Mouse (Mus musculus): ENCODE measurements around the gene Hspa13. TPM values are rescaled to one million over a fixed set of nuclear protein-coding genes. Genes with fewer than 3 reads are reported as not detected.

Gene Hspa13
- total RNA-seq (2015; ENCODE audit: low replicate concordance) (7.2 and 10.5 TPM in 2 replicates), total RNA-seq (2017; ENCODE audit: low replicate concordance) (9.0 and 10.9 TPM in 2 replicates)

DNA sequence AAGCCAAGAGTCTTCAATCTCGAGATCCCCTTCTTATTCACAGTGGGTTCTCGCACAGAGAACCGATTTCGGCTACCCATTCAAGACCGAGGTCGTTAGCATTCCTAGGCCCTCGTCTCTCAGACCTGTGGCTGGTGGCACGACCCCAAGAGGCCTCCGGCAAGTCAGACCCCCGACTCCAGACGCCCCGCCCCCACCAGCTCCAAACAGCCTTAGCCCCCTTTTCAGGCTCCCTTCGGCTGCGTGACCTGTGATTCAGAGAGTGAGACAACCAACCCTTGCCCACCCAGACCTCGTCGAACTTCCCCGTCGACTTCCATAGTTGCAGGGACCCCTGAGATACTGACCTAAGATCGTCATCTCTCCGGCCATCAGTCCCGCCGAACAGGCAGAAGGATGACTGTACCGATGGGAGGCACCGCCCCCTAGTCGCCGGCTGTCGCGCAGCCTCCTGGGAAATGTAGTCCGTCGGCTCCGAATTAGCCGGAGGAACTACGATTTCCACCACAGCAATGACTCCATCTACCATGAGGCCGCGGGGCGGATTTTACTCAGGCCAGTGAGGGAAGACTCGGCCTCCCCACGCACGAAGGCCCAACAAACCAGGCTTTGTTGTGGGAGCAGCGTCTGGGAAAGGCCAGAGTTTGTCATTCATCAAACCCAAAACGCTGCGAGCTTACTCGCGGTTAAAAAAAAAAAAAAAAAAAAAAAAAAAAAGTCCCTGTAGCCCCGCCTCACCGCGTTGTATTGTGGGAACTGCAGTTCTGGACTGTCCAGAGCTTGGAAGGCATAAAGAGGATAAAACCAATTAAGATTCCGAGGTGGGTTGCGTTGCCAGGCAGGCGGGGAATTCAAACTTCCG, at the start of gene Hspa13:
TSS of gene Hspa13 (minus strand) at position 717 of the 862 bp plus-strand sequence.
- peak; percentile 97 for ATAC-seq (replicated peaks; ENCODE audit: low FRiP score, poor library complexity, severe bottlenecking)

- no peak; the same call in 1 of the 2 replicates for ATAC-seq (replicated peaks; ENCODE audit: low FRiP score, poor library complexity, severe bottlenecking)
Measured at GRCm38 (mm10) chr16:75779271-75779670, 12.4 kb upstream of the Hspa13 start.

DNA sequence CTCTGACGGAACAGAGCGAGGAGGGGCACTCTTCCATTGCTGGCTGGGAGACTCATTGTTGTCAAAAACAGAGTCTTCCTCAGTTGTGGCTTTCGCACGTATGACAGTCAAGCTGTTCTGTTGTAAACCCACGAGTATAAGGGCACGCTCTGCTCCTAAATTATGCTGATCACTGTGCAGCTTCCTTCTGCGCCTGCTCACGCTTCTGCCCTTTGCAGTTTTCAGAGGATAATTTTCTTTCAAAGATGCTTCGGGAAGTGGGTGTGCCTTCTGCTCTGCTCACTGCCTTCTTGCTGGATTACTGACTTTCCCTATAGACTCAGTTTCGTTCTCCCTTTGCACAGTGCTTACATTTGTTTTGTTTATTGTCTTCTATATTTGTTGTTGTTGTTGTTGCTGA, 6.3 kb upstream of the Hspa13 start:
- no peak for ATAC-seq (replicated peaks; ENCODE audit: low FRiP score, poor library complexity, severe bottlenecking)

DNA sequence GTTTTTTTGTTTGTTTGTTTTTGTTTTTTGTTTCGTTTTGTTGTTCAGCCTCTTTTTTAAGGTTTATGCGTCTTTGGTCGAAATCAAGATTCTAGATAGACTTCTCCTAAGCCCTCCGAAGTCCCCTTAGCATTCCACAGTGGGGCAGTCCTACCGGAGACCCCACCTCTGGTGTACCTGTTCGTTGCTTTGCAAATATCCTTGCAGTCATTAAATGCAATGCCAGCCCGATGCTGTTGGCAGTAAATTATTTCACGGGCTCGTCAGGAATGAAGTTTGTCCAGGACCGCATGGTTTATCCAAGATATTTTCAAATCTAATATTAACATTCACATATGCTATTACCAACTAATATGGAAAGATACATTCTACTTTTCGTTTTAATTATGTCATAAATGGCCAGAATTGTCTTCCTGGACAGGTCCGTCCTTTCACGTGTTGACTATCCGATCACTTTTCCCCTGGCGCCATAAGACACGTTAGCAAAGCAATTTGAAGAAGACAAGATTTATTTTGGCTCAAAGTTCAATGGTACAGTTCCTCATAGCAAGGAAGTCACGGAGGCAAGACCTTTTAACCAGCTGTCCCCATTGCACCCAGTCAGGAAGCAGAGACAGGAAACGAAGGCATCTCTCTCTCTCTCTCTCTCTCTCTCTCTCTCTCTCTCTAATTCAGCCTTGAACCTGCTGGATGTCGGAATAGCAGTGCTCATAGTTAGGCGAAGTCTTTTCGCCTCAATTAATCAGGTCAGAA, 522 bp upstream of the Hspa13 start:
- ATAC-seq (replicated peaks; ENCODE audit: low FRiP score, poor library complexity, severe bottlenecking), result peak; percentile 70

- no peak for ATAC-seq (replicated peaks; ENCODE audit: low FRiP score, poor library complexity, severe bottlenecking)
Measured at GRCm38 (mm10) chr16:75752876-75753275, 14.0 kb downstream of the Hspa13 start.

GRCm38 (mm10) chr16:75750103-75750502, 16.8 kb downstream of the Hspa13 start:
- ATAC-seq (replicated peaks; ENCODE audit: low FRiP score, poor library complexity, severe bottlenecking), result no peak

DNA sequence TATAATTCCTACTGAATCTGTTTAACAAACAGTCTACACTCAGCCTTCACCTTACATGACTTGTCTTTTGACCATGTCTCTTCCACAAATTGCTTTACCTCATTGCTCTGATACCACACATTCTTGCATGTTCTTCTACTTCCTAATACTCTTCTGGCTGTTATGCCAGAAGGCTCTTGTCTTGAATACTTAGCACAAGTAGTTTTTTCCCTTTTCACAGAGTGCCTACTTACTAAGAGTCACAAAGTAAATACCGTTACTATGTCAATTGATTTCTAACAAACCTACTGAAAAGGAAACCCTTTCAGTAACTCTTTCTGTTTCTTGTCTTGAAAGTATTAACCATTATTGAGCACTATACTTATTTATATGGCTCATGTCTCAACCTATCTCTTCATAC, 18.0 kb downstream of the Hspa13 start:
- ATAC-seq (replicated peaks; ENCODE audit: low FRiP score, poor library complexity, severe bottlenecking), result no peak

- no peak for ATAC-seq (replicated peaks; ENCODE audit: low FRiP score, poor library complexity, severe bottlenecking)
Measured at GRCm38 (mm10) chr16:75744014-75744413, 22.9 kb downstream of the Hspa13 start.

- peak; percentile 87 for ATAC-seq (replicated peaks; ENCODE audit: low FRiP score, poor library complexity, severe bottlenecking)
Measured at GRCm38 (mm10) chr16:75717405-75718173, 49.3 kb downstream of the Hspa13 start.

GRCm38 (mm10) chr16:75696176-75696575, 70.7 kb downstream of the Hspa13 start:
- 0 out of 2 replicates have a peak, but pooled peaks have one; percentile 42 for ATAC-seq (replicated peaks; ENCODE audit: low FRiP score, poor library complexity, severe bottlenecking)

Other genes with a start within 250 kb of the Hspa13 start
- gene Lipi, start 181.0 kb downstream of the Hspa13 start, total RNA-seq (2015; ENCODE audit: low replicate concordance), result not detected in 2 replicates
- gene Lipi, start 181.0 kb downstream of the Hspa13 start, total RNA-seq (2017; ENCODE audit: low replicate concordance), result not detected in 2 replicates
- not detected in 2 replicates for gene Rbm11, start 174.3 kb downstream of the Hspa13 start, total RNA-seq (2015; ENCODE audit: low replicate concordance)
- not detected in 2 replicates for gene Rbm11, start 174.3 kb downstream of the Hspa13 start, total RNA-seq (2017; ENCODE audit: low replicate concordance)

Measured in erythroid progenitor cell, adult 5-6 weeks (primary cell).